Mouse (Mus musculus): ENCODE measurements around the gene Nub1.

The Nub1 gene

DNA sequence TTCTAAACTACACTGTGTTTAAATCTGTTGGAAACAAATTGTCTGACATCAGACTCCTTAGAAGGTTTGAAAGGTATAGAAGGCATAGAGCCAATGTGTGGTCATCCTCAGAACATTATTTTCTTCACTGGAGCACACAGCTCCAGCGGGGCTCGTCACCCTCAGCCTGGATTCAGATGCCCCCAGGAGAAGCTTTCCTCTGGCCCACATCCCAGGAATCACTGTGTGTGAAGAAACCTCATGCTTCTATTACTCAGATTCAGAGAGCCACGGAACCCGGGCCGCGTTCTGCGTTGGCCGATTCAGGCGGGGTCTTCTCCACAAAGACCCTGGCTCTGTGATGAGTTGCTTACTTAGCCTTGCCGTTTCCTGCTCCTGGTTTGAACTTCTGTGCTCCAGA is 58.6 kb downstream of the Nub1 start:
- DNase-seq: peak; percentile 49 to 60

GRCm38 (mm10) chr5:24747533-24747932 is 62.2 kb downstream of the Nub1 start:
- DNase-seq: no peak

GRCm38 (mm10) chr5:24749731-24750130 is 64.4 kb downstream of the Nub1 start:
- DNase-seq: no peak

GRCm38 (mm10) chr5:24750321-24751304 is 65.3 kb downstream of the Nub1 start:
- peak; percentile 96 for DNase-seq

DNA sequence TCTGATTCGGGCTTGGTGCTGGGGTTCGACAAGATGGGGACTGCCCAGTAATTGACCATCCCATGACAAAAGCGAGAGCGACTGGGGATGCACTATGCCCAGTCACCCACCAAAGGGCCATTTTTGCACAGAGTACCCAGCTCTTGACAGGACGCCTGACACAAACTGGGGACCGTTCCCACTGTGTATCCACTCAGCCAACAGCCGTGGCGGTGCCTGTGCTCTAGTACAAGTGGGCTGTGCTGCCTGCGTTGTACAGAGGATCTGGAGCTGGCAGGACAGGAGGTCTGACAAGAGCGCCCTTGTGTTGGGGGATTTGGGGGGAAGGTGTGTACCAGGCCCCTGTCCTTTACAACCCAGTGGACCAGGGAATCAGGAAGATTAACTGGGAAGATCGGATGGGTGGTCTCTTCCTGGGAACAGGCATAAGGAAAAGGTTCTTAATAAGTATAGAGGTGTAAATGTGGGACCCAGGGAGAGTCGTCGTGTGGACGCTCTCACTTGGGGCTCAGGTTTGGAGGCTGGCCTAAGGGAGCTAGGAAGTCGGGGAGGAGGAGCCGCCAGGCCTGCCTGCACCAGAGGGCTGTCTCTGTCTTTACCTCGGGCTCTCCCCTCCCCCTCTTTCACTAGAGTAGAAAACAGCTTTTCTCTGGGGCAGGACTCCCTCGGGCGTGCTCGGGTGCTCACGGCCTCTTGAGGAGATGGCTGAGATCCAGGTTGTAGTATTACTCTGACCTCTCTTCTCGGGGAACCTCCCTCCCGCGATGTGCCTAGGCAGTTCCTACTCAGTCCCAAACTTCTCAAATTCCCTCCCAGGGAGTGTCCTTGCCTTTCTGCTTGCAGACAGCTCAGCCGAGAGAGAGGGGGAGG is 66.2 kb downstream of the Nub1 start:
- peak; percentile 66 to 73 for DNase-seq

- DNase-seq: no peak
Measured at GRCm38 (mm10) chr5:24752175-24752498, 66.8 kb downstream of the Nub1 start.

DNA sequence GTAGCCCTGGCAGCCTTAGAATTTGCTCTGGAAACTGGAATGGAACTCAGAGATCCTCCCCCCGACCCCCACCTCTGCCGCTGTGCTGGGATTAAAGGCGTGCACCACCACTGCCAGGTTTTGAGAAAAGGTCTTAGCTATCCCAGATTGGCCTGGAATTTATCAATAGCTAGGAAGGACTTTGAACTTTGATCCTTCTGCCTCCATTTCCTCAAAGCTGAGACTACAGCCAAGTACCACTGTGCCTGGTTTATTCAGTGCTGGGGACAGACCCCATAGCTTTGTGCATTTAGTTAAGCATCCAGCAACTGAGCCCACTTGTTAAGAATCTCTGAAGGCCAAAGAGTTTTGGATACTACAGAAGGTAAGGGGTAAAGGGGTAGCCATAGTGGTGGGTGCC is 71.6 kb downstream of the Nub1 start:
- DNase-seq: no peak

DNA sequence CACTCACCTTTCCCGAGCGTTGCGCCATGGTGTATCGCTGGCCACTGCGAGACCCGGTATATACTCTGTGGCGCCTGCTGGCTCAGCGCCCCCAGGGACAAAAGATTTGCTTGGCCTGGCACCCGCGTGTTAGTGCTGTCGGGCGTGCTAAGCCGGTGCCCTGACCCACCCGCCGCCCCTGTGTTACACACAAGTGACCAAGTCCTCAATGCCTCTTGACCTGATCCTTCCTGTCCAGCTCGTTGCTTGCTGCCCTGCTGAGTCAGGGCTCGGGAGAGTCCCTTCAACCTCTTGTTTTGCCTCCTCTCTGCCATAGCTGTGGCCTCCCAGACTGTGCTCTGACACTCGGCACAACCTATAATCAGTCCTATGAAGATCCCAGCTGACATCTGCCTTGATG is 72.5 kb downstream of the Nub1 start, which contains the start of gene Crygn:
Crygn (minus strand) TSS at position 193 of the 400 bp plus-strand sequence.
- no peak for DNase-seq
